Mouse (Mus musculus): ENCODE measurements around the gene Fat1. TPM values are rescaled to one million over a fixed set of nuclear protein-coding genes. Genes with fewer than 3 reads are reported as not detected.

The Fat1 gene
- polyA plus RNA-seq, 1 experiment from 2014 or later: 0.78 TPM

- ATAC-seq: no peak
- H3K27ac ChIP-seq (ENCODE audit: low read depth): no peak overlapping the region
- WGBS (ENCODE audit: insufficient replicate concordance): 26% methylated on average over 6 of the region's 6 CpGs
- H3K4me2 ChIP-seq (ENCODE audit: low read depth, low read length): no peak overlapping the region; the same call in 1 of the 2 replicates
- TF ChIP-seq EP300 (IDR thresholded peaks at IDR 0.05; ENCODE audit: low read depth) (no peak), CTCF (IDR thresholded peaks at IDR 0.05; ENCODE audit: low read depth) (no peak)
- DNase-seq: no peak
- no peaks in the 10 kb centered on the region for H3K27me3 ChIP-seq (ENCODE audit: insufficient read depth, low read length)
- H3K4me3 ChIP-seq (ENCODE audit: low read depth, low read length): no peak overlapping the region
- H3K4me1 ChIP-seq (ENCODE audit: insufficient read depth): peaks cover 8% of the 10 kb centered on the region; the same call in 1 of the 2 replicates
- no peak overlapping the region for H3K9ac ChIP-seq (replicated peaks)
- H3K36me3 ChIP-seq (replicated peaks; ENCODE audit: insufficient read depth, low read length): no peaks in the 10 kb centered on the region
- H3K9me3 ChIP-seq (ENCODE audit: low read length): no peaks in the 10 kb centered on the region
Measured at GRCm38 (mm10) chr8:44971346-44971745, 36.1 kb downstream of the Fat1 start.

- Histone ChIP-seq H3K27me3 (ENCODE audit: insufficient read depth, low read length) (no peaks in the 10 kb centered on the region), H3K36me3 (replicated peaks; ENCODE audit: insufficient read depth, low read length) (no peaks in the 10 kb centered on the region), H3K4me3 (ENCODE audit: low read depth, low read length) (no peak overlapping the region), H3K27ac (ENCODE audit: low read depth) (no peak overlapping the region), H3K4me2 (ENCODE audit: low read depth, low read length) (no peak overlapping the region), H3K4me1 (ENCODE audit: insufficient read depth) (peaks cover 8% of the 10 kb centered on the region; the same call in 1 of the 2 replicates), H3K9ac (replicated peaks) (no peak overlapping the region), H3K9me3 (ENCODE audit: low read length) (no peaks in the 10 kb centered on the region)
- ATAC-seq: no peak
- TF ChIP-seq EP300 (IDR thresholded peaks at IDR 0.05; ENCODE audit: low read depth) (no peak), CTCF (IDR thresholded peaks at IDR 0.05; ENCODE audit: low read depth) (no peak)
- WGBS (ENCODE audit: insufficient replicate concordance): 39% methylated on average over 5 of the region's 5 CpGs
- no peak for DNase-seq
Measured at GRCm38 (mm10) chr8:44971964-44972363, 36.7 kb downstream of the Fat1 start.

- no peak for DNase-seq
- Histone ChIP-seq H3K9me3 (ENCODE audit: low read length) (no peaks in the 10 kb centered on the region), H3K36me3 (replicated peaks; ENCODE audit: insufficient read depth, low read length) (no peaks in the 10 kb centered on the region), H3K27me3 (ENCODE audit: insufficient read depth, low read length) (no peaks in the 10 kb centered on the region), H3K4me1 (ENCODE audit: insufficient read depth) (peaks cover 8% of the 10 kb centered on the region; the same call in 1 of the 2 replicates), H3K27ac (ENCODE audit: low read depth) (no peak overlapping the region; the same call in 1 of the 2 replicates), H3K4me3 (ENCODE audit: low read depth, low read length) (no peak overlapping the region), H3K9ac (replicated peaks) (no peak overlapping the region), H3K4me2 (ENCODE audit: low read depth, low read length) (no peak overlapping the region)
- WGBS (ENCODE audit: insufficient replicate concordance): 30% methylated on average over 9 of the region's 9 CpGs
- no peak for TF ChIP-seq EP300 (IDR thresholded peaks at IDR 0.05; ENCODE audit: low read depth)
- no peak for TF ChIP-seq CTCF (IDR thresholded peaks at IDR 0.05; ENCODE audit: low read depth)
- ATAC-seq: peak; percentile 63
Measured at GRCm38 (mm10) chr8:44975113-44975512, 39.9 kb downstream of the Fat1 start.

GRCm38 (mm10) chr8:44975654-44976053 lies 40.4 kb downstream of the Fat1 start:
- no peak overlapping the region for H3K4me2 ChIP-seq (ENCODE audit: low read depth, low read length)
- no peak for TF ChIP-seq CTCF (IDR thresholded peaks at IDR 0.05; ENCODE audit: low read depth)
- no peak for TF ChIP-seq EP300 (IDR thresholded peaks at IDR 0.05; ENCODE audit: low read depth)
- H3K36me3 ChIP-seq (replicated peaks; ENCODE audit: insufficient read depth, low read length): no peaks in the 10 kb centered on the region
- no peaks in the 10 kb centered on the region for H3K9me3 ChIP-seq (ENCODE audit: low read length)
- ATAC-seq (no peak), DNase-seq (no peak)
- WGBS (ENCODE audit: insufficient replicate concordance): 70% methylated on average over 4 of the region's 4 CpGs
- no peak overlapping the region for H3K9ac ChIP-seq (replicated peaks)
- H3K4me3 ChIP-seq (ENCODE audit: low read depth, low read length): no peak overlapping the region
- H3K27ac ChIP-seq (ENCODE audit: low read depth): no peak overlapping the region
- H3K4me1 ChIP-seq (ENCODE audit: insufficient read depth): peaks cover 8% of the 10 kb centered on the region; the same call in 1 of the 2 replicates
- no peaks in the 10 kb centered on the region for H3K27me3 ChIP-seq (ENCODE audit: insufficient read depth, low read length)

GRCm38 (mm10) chr8:44978622-44979021 lies 43.4 kb downstream of the Fat1 start:
- no peak overlapping the region for H3K27ac ChIP-seq (ENCODE audit: low read depth)
- TF ChIP-seq EP300 (IDR thresholded peaks at IDR 0.05; ENCODE audit: low read depth): no peak
- no peak for TF ChIP-seq CTCF (IDR thresholded peaks at IDR 0.05; ENCODE audit: low read depth)
- no peak overlapping the region for H3K9ac ChIP-seq (replicated peaks)
- H3K27me3 ChIP-seq (ENCODE audit: insufficient read depth, low read length): no peaks in the 10 kb centered on the region
- DNase-seq (no peak), ATAC-seq (no peak)
- H3K36me3 ChIP-seq (replicated peaks; ENCODE audit: insufficient read depth, low read length): no peaks in the 10 kb centered on the region
- H3K4me2 ChIP-seq (ENCODE audit: low read depth, low read length): no peak overlapping the region
- no peak overlapping the region for H3K4me3 ChIP-seq (ENCODE audit: low read depth, low read length)
- 0 out of 2 replicates have a peak, but pooled peaks cover 4% of the 10 kb centered on the region for H3K4me1 ChIP-seq (ENCODE audit: insufficient read depth)
- no peaks in the 10 kb centered on the region for H3K9me3 ChIP-seq (ENCODE audit: low read length)
- 72% methylated on average over 9 of the region's 9 CpGs for WGBS (ENCODE audit: insufficient replicate concordance)

GRCm38 (mm10) chr8:44979245-44979644 lies 44.0 kb downstream of the Fat1 start:
- Histone ChIP-seq H3K27ac (ENCODE audit: low read depth) (no peak overlapping the region), H3K4me3 (ENCODE audit: low read depth, low read length) (no peak overlapping the region), H3K9ac (replicated peaks) (no peak overlapping the region), H3K4me1 (ENCODE audit: insufficient read depth) (0 out of 2 replicates have a peak, but pooled peaks cover 4% of the 10 kb centered on the region), H3K9me3 (ENCODE audit: low read length) (no peaks in the 10 kb centered on the region), H3K27me3 (ENCODE audit: insufficient read depth, low read length) (no peaks in the 10 kb centered on the region), H3K36me3 (replicated peaks; ENCODE audit: insufficient read depth, low read length) (no peaks in the 10 kb centered on the region), H3K4me2 (ENCODE audit: low read depth, low read length) (no peak overlapping the region)
- DNase-seq (no peak), ATAC-seq (no peak)
- TF ChIP-seq EP300 (IDR thresholded peaks at IDR 0.05; ENCODE audit: low read depth) (no peak), CTCF (IDR thresholded peaks at IDR 0.05; ENCODE audit: low read depth) (no peak)
- 26% methylated on average over 6 of the region's 6 CpGs for WGBS (ENCODE audit: insufficient replicate concordance)

- H3K9ac ChIP-seq (replicated peaks): no peak overlapping the region
- no peaks in the 10 kb centered on the region for H3K9me3 ChIP-seq (ENCODE audit: low read length)
- DNase-seq (no peak), ATAC-seq (no peak)
- 74% methylated on average over 12 of the region's 12 CpGs for WGBS (ENCODE audit: insufficient replicate concordance)
- H3K27me3 ChIP-seq (ENCODE audit: insufficient read depth, low read length): no peaks in the 10 kb centered on the region
- H3K4me2 ChIP-seq (ENCODE audit: low read depth, low read length): no peak overlapping the region
- TF ChIP-seq CTCF (IDR thresholded peaks at IDR 0.05; ENCODE audit: low read depth) (no peak), EP300 (IDR thresholded peaks at IDR 0.05; ENCODE audit: low read depth) (no peak)
- H3K4me1 ChIP-seq (ENCODE audit: insufficient read depth): no peaks in the 10 kb centered on the region
- no peaks in the 10 kb centered on the region for H3K36me3 ChIP-seq (replicated peaks; ENCODE audit: insufficient read depth, low read length)
- no peak overlapping the region for H3K4me3 ChIP-seq (ENCODE audit: low read depth, low read length)
- H3K27ac ChIP-seq (ENCODE audit: low read depth): no peak overlapping the region
Measured at GRCm38 (mm10) chr8:44980030-44980429, 44.8 kb downstream of the Fat1 start.

Data from liver, postnatal 0 days (tissue).